Mouse (Mus musculus): ENCODE measurements around the gene Btbd7. TPM values are rescaled to one million over a fixed set of nuclear protein-coding genes. Genes with fewer than 3 reads are reported as not detected.

Gene Btbd7
- polyA plus RNA-seq, 1 experiment: 8.0 TPM

DNA sequence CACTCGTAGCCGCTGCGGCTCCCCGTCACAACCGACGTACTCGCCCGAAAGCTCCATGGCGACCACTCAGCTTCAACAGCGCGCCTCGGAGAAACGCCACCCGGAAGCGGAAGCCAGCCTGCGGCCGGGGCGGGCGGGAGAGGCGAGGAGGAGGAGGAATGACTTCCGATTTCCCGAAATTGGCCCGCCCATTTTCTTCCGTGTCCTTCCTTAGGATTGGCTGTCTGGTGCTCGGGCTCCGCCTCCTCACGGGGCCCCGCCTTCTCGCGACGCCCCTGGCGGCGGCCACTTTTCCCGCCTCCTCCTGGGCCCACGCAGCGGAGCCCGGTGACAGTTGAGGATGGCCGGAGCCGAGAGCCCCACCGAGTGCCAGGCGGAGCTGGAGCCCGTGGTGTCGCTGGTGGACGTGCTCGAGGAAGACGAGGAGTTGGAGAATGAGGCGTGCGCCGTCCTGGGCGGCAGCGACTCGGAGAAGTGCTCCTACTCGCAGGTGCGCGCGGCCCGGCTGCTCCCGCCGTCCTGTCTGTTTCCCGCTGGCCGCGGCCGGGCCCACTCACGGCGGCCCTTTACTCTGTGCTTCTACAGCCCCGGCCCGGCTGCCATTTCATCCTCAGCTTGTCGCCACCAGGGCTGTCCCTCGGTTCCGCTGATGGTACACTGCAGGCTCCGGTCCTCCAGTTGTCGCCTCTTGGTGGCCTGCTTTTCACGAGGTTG lies 120.4 kb downstream of the Btbd7 start, which contains the start of the genes Gm28051, Gon7 and Ubr7:
Gm28051 (minus strand) TSS at position 77 of the 714 bp plus-strand sequence.
Gon7 (minus strand) TSS at position 115 of the 714 bp plus-strand sequence.
Ubr7 (plus strand) TSS at position 279 of the 714 bp plus-strand sequence.
- H3K4me1 ChIP-seq (ENCODE audit: control insufficient read depth, insufficient read depth, low read length): no peaks in the 10 kb centered on the region; the same call in 1 of the 2 replicates
- WGBS: under 1% methylated on average over 73 of the region's 73 CpGs
- TF ChIP-seq POLR2A (IDR thresholded peaks at IDR 0.05; ENCODE audit: borderline replicate concordance, control insufficient read depth, low read depth, low read length): peak; percentile 66; the same call in 1 of the 2 replicates
- peak; percentile 17; the same call in 1 of the 2 replicates for TF ChIP-seq CTCF (IDR thresholded peaks at IDR 0.05; ENCODE audit: control insufficient read depth, insufficient read depth, low read length)
- H3K27ac ChIP-seq (ENCODE audit: control insufficient read depth, insufficient read depth, low read depth, low read length, poor library complexity): peak within 1 kb of the TSS; percentile 82
- peak within 1 kb of the TSS; percentile 91 for H3K4me3 ChIP-seq (replicated peaks; ENCODE audit: control insufficient read depth, low read depth, low read length)

DNA sequence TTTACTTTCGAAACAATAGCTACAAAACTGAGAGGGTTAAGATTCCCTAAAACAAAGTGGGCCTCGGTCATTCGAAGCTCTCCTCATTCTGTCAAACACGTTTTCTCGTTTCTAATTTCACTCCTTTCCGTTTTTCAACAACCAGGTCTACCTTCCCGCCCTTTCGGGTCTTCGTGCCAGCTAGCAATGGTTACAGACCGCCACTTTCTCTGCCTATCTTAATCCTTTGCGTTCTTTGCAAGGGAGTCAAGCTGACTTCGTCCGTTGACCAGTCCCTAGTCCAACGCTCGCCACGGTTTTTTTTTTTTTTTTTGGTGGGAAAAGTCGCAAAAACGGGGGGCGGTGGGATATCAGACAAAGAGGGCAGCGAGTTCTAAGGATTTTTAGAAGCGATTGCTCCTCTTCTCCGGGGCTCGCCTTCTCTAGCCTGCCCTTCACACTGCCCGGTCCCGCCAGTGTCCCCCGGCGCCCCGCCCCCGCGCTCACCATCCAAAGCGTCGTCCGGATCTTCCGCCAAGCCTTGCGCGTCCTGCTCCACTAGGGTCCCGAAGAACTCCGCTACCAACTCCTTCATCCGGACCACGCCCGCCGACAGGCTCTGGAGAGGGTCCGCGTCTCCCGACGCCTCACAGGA lies 121.1 kb downstream of the Btbd7 start:
- no peak for TF ChIP-seq CTCF (IDR thresholded peaks at IDR 0.05; ENCODE audit: control insufficient read depth, insufficient read depth, low read length)
- peak; percentile 44; the same call in 1 of the 2 replicates for TF ChIP-seq POLR2A (IDR thresholded peaks at IDR 0.05; ENCODE audit: borderline replicate concordance, control insufficient read depth, low read depth, low read length)
- H3K27ac ChIP-seq (ENCODE audit: control insufficient read depth, insufficient read depth, low read depth, low read length, poor library complexity): peak overlapping the region; percentile 82
- peak overlapping the region; percentile 91 for H3K4me3 ChIP-seq (replicated peaks; ENCODE audit: control insufficient read depth, low read depth, low read length)
- no peaks in the 10 kb centered on the region; the same call in 1 of the 2 replicates for H3K4me1 ChIP-seq (ENCODE audit: control insufficient read depth, insufficient read depth, low read length)
- WGBS: 1% methylated on average over 46 of the region's 46 CpGs

DNA sequence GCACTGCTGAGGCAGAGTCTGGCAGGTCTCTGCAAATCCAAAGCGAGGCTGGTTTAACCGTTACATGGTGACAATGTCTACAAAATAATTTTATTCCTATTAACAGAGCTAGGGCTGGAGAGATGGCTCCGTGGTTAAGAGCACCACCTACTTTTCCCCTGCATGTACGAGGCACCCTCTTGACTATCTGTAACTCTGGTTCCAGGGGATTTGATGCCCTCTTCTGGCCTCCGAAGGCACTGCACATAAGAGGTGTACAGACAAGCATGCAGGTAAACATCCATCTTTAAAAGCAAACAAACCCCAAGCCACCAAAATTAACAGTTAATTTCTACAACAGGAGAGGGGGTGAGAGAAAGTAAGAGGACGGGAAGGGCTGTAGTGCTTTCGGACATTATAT lies 122.0 kb downstream of the Btbd7 start:
- WGBS: 76% methylated on average over 7 of the region's 7 CpGs
- TF ChIP-seq CTCF (IDR thresholded peaks at IDR 0.05; ENCODE audit: control insufficient read depth, insufficient read depth, low read length) (peak; percentile 47; the same call in 1 of the 2 replicates), POLR2A (IDR thresholded peaks at IDR 0.05; ENCODE audit: borderline replicate concordance, control insufficient read depth, low read depth, low read length) (no peak)
- H3K4me3 ChIP-seq (replicated peaks; ENCODE audit: control insufficient read depth, low read depth, low read length): no peak overlapping the region

DNA sequence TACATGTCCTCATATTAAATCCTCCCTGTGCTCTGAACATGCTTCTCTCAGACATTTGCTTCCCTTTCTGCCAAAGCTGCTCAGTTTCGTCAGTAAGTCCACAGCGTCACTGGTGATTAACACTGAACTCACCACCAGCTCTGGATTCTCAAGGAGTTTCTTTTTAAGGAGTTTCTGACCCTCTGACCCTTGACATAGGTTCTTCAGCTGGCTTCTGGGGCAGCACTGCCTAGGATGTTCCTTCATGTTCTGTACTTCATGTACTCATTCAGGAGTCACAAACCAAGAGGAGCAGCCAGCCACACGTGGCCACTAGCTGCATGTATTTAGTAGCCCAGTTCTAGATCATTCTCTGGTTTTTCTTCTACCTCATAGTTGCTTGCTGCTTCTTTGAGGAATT lies 130.0 kb downstream of the Btbd7 start:
- WGBS: 58% methylated on average over 3 of the region's 3 CpGs

More for the DNA sequence above, 122.0 kb downstream of the Btbd7 start:
- no peak overlapping the region for H3K27ac ChIP-seq (ENCODE audit: control insufficient read depth, insufficient read depth, low read depth, low read length, poor library complexity)
- H3K4me1 ChIP-seq (ENCODE audit: control insufficient read depth, insufficient read depth, low read length): no peaks in the 10 kb centered on the region; the same call in 1 of the 2 replicates

DNA sequence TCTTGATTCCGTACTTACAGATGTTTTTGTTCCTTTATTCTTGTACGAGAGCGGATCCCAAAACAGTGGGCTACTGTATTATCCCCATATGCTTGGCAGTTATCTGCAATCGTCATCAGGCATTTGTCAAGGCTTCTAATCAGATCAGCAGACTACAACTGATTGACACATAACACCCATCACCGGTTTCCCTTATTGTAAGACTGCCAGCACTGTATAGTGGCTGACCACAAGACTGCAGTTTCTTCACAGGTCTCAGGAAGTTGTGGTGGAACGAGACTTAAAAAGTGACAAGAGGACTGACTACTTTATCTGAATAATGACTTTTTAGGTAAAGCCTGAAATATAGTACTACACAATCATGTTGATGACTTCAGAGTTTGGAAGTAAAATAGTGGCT lies 133.4 kb downstream of the Btbd7 start:
- H3K4me1 ChIP-seq (ENCODE audit: control insufficient read depth, insufficient read depth, low read length): peaks cover 2% of the 10 kb centered on the region; the same call in 1 of the 2 replicates
- no peak overlapping the region; the same call in 1 of the 2 replicates for H3K27ac ChIP-seq (ENCODE audit: control insufficient read depth, insufficient read depth, low read depth, low read length, poor library complexity)
- TF ChIP-seq POLR2A (IDR thresholded peaks at IDR 0.05; ENCODE audit: borderline replicate concordance, control insufficient read depth, low read depth, low read length): no peak
- TF ChIP-seq CTCF (IDR thresholded peaks at IDR 0.05; ENCODE audit: control insufficient read depth, insufficient read depth, low read length): no peak
- no peak overlapping the region for H3K4me3 ChIP-seq (replicated peaks; ENCODE audit: control insufficient read depth, low read depth, low read length)
- 10% methylated on average over 6 of the region's 6 CpGs for WGBS

More for the DNA sequence above, 130.0 kb downstream of the Btbd7 start:
- TF ChIP-seq POLR2A (IDR thresholded peaks at IDR 0.05; ENCODE audit: borderline replicate concordance, control insufficient read depth, low read depth, low read length) (no peak), CTCF (IDR thresholded peaks at IDR 0.05; ENCODE audit: control insufficient read depth, insufficient read depth, low read length) (no peak)
- Histone ChIP-seq H3K4me3 (replicated peaks; ENCODE audit: control insufficient read depth, low read depth, low read length) (no peak overlapping the region), H3K27ac (ENCODE audit: control insufficient read depth, insufficient read depth, low read depth, low read length, poor library complexity) (no peak overlapping the region), H3K4me1 (ENCODE audit: control insufficient read depth, insufficient read depth, low read length) (peaks cover 2% of the 10 kb centered on the region; the same call in 1 of the 2 replicates)

DNA sequence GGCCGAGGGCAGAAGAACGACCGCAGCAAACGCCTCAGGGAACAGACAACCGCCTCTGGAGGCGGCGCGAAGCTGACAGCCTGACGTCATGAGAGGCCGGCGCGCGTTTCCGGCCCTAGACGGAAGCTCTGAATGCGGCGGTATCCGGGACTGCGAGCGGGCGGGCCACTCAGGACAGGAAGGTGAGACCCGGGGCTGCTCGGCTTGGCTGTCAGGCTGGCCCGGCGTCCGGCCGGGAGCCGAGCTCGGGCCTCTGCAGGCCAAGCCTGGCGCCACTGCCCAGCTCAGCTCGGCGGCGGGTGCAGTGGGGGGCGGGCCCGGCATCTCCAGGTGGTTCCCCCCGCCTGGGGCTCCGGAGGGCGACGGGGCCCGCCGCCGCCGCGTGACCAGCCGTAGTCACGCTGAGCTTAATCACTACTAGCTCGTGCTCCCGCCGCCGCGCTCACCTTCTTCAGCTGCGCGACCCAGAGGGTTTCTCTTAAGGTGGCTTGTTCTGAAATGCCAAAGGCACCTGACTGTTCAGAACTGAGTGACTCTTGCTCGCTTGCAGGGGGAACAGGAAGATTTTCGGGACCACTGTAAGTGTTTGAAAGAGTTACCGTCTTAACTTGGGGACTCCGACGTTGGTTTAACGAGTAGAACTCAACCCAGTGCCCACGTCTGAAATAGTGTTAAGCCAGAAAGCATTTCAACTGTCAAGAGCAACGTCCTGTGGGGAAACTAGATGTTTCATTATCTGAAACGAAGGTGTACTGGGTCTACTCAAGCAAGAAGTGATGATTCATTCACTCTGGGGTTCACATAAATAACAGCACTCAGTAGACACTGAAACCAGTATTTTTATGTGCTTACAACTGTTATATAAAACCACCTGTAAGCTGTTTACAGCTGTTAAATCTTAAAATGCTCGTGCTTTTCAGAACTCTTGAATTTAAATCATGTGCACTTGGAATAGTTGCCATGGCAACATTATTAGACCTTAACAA lies 134.4 kb downstream of the Btbd7 start, which contains the start of the genes Moap1 and Tmem251:
Moap1 (minus strand) TSS at position 73 of the 986 bp plus-strand sequence.
Tmem251 (plus strand) TSS at position 174 of the 986 bp plus-strand sequence.
- peak within 1 kb of the TSS; percentile 98 for H3K27ac ChIP-seq (ENCODE audit: control insufficient read depth, insufficient read depth, low read depth, low read length, poor library complexity)
- H3K4me1 ChIP-seq (ENCODE audit: control insufficient read depth, insufficient read depth, low read length): peaks cover 2% of the 10 kb centered on the region; the same call in 1 of the 2 replicates
- TF ChIP-seq CTCF (IDR thresholded peaks at IDR 0.05; ENCODE audit: control insufficient read depth, insufficient read depth, low read length) (no peak), POLR2A (IDR thresholded peaks at IDR 0.05; ENCODE audit: borderline replicate concordance, control insufficient read depth, low read depth, low read length) (peak; percentile 59; the same call in 1 of the 2 replicates)
- peak within 1 kb of the TSS; percentile 85 for H3K4me3 ChIP-seq (replicated peaks; ENCODE audit: control insufficient read depth, low read depth, low read length)
- WGBS: under 1% methylated on average over 63 of the region's 63 CpGs

DNA sequence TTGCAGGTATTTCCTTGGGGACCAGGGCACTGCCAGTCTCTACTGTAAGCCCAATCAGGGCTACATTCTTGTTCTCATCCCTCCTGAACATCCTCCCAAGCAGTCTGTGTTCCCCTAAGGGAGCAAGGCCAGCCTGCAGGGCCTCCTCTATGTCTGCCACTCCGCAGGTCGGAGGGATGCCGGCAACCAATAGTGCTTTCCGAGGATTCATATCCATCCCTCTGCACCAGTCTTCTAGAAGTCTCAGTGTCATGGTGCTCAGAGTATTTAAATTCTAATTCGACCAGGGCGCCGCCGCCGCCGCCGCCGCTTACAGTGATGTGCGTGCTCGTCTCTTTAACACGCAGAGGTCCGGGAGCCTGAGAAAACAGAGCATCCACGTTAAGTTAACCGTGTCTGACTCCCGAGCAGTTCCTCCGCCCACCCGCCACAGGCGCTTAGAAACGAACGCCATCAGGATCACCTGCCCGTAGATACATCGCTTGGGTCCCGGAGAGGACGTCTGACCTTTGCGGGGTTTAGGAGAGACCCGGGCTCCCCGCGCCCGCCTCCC lies 135.2 kb downstream of the Btbd7 start:
- 1% methylated on average over 33 of the region's 33 CpGs for WGBS
- TF ChIP-seq POLR2A (IDR thresholded peaks at IDR 0.05; ENCODE audit: borderline replicate concordance, control insufficient read depth, low read depth, low read length): no peak
- TF ChIP-seq CTCF (IDR thresholded peaks at IDR 0.05; ENCODE audit: control insufficient read depth, insufficient read depth, low read length): no peak

More for the DNA sequence above, 135.2 kb downstream of the Btbd7 start:
- H3K4me3 ChIP-seq (replicated peaks; ENCODE audit: control insufficient read depth, low read depth, low read length): peak overlapping the region; percentile 85
- H3K27ac ChIP-seq (ENCODE audit: control insufficient read depth, insufficient read depth, low read depth, low read length, poor library complexity): peak overlapping the region; percentile 98
- H3K4me1 ChIP-seq (ENCODE audit: control insufficient read depth, insufficient read depth, low read length): peaks cover 2% of the 10 kb centered on the region; the same call in 1 of the 2 replicates
